Mouse (Mus musculus): Measurements from ENCODE around the gene St5.
A peak's percentile ranks its signal among the peaks of the same experiment; 100 is the strongest.

The St5 gene

GRCm38 (mm10) chr7:109528356-109528755 is 175.0 kb downstream of the St5 start:
- no peak for DNase-seq (ENCODE audit: low spot score in 2 of 2)

- DNase-seq (ENCODE audit: low spot score in 2 of 2) = no peak
Measured at GRCm38 (mm10) chr7:109527536-109527935, 175.9 kb downstream of the St5 start.

- no peak for DNase-seq (ENCODE audit: low spot score in 2 of 2)
Measured at GRCm38 (mm10) chr7:109525740-109526663, 177.4 kb downstream of the St5 start.

GRCm38 (mm10) chr7:109524763-109525162 is 178.6 kb downstream of the St5 start:
- no peak for DNase-seq (ENCODE audit: low spot score in 2 of 2)

GRCm38 (mm10) chr7:109524442-109524744 is 179.0 kb downstream of the St5 start:
- DNase-seq (ENCODE audit: low spot score in 2 of 2) = no peak

GRCm38 (mm10) chr7:109523741-109524441 is 179.5 kb downstream of the St5 start:
- no peak for DNase-seq (ENCODE audit: low spot score in 2 of 2)

GRCm38 (mm10) chr7:109523304-109523703 is 180.1 kb downstream of the St5 start:
- no peak for DNase-seq (ENCODE audit: low spot score in 2 of 2)

- no peak for DNase-seq (ENCODE audit: low spot score in 2 of 2)
Measured at GRCm38 (mm10) chr7:109522084-109522483, 181.3 kb downstream of the St5 start.

GRCm38 (mm10) chr7:109519936-109520335 is 183.5 kb downstream of the St5 start:
- no peak for DNase-seq (ENCODE audit: low spot score in 2 of 2)

- DNase-seq (ENCODE audit: low spot score in 2 of 2) = peak; percentile 97
Measured at GRCm38 (mm10) chr7:109518838-109519696, 184.3 kb downstream of the St5 start, which contains the start of gene Rpl27a. Gene Rpl27a (plus strand): TSS chr7:109519147.

GRCm38 (mm10) chr7:109518036-109518681 is 185.2 kb downstream of the St5 start:
- no peak for DNase-seq (ENCODE audit: low spot score in 2 of 2)

- DNase-seq (ENCODE audit: low spot score in 2 of 2) = no peak
Measured at GRCm38 (mm10) chr7:109516500-109516899, 186.9 kb downstream of the St5 start.

GRCm38 (mm10) chr7:109511838-109512237 is 191.6 kb downstream of the St5 start:
- no peak for DNase-seq (ENCODE audit: low spot score in 2 of 2)

- DNase-seq (ENCODE audit: low spot score in 2 of 2) = no peak
Measured at GRCm38 (mm10) chr7:109510799-109511198, 192.6 kb downstream of the St5 start.

- no peak for DNase-seq (ENCODE audit: low spot score in 2 of 2)
Measured at GRCm38 (mm10) chr7:109508034-109508433, 195.4 kb downstream of the St5 start, which contains the start of gene Trim66. Gene Trim66 (minus strand): TSS chr7:109508134.

GRCm38 (mm10) chr7:109507572-109507971 is 195.8 kb downstream of the St5 start:
- no peak for DNase-seq (ENCODE audit: low spot score in 2 of 2)

- DNase-seq (ENCODE audit: low spot score in 2 of 2) = no peak
Measured at GRCm38 (mm10) chr7:109507119-109507518, 196.3 kb downstream of the St5 start.

GRCm38 (mm10) chr7:109497507-109497906 is 205.9 kb downstream of the St5 start:
- DNase-seq (ENCODE audit: low spot score in 2 of 2) = no peak

- DNase-seq (ENCODE audit: low spot score in 2 of 2) = peak; percentile 23 to 27
Measured at GRCm38 (mm10) chr7:109493319-109494316, 209.8 kb downstream of the St5 start.

Measured in frontal cortex, postnatal 14 days (tissue).